Mouse (Mus musculus) T-cell, adult 66 days (primary cell): ENCODE results near the gene Olfr381. TPM values are rescaled to one million over a fixed set of nuclear protein-coding genes. Genes with fewer than 3 reads are reported as not detected.

Experiments
- total RNA-seq, 2 experiments: library from RNA; stranded (reverse); gene quantifications; 3 replicates in 1 of 2; 4 replicates in 1 of 2; pipeline ENCODE4 v1.2.4; 2023

Olfr381 gene
- total RNA-seq, result not detected

DNA sequence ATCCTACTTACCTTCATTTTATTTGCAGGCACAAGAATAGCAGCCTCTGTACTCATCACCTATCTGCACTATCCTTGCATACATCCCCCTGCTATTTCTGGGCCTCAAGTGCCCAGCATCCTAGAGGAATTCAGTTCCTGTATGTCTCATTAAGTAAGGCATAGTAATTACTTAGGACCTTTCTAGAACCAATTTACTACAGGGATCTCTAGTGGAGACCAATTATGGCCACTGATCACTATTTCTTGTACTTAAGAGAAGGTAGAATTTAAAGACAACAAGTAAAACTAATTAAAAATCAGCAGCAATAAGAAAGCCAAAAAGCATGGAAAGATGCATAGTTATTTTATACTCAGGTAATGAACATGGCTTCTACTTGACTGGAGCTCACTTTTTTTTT lies at the start of gene Olfr381:
Gene Olfr381, minus strand, starts transcription at position 101 of the 400 bp plus-strand sequence.

DNA sequence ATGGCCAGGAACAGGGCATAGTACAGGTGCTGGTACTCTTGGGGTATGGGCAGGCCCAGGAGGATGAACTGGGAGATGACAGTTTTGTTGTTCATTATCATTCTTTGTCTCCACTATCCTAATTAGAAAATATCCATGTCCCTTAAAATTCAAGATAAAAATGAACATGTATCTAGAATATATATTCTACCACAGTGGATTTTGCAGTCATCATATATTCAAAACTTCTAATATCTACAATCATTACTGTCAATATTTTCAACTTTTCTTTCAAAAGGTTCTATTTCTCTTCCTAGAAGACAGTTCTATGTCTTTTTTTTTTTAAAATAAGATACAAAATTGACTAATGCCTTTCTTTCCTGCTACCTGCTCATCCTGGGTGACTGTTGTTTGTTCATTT lies 25.7 kb upstream of the Olfr381 start, which contains the start of gene Olfr382:
Gene Olfr382, minus strand, starts transcription at position 101 of the 400 bp plus-strand sequence.

DNA sequence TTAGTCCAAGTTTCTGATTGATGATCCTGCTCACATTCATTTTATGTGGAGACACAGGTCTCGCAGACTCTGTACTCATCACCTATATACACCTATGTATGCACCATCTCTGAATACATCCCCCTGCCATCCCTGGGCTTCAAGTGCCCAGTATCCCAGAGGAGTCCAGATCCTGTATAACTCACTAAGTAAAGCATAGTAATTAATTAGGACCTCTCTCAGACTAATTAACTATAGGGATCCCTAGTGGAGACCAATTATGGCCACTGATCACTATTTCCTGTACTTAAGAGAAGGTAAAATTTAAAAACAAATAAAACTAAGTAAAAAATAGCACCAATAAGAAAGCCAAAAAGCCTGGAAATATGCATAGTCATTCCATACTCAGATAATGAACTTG lies 34.0 kb downstream of the Olfr381 start, which contains the start of gene Olfr380:
Gene Olfr380, minus strand, starts transcription at position 101 of the 400 bp plus-strand sequence.

Other genes with a start within 250 kb of the Olfr381 start
- gene Trpv3, start 224.2 kb downstream of the Olfr381 start, total RNA-seq, result not detected
- gene Aspa, start 162.0 kb downstream of the Olfr381 start, total RNA-seq, result not detected
- not detected for gene Gm49340, start 161.9 kb downstream of the Olfr381 start, total RNA-seq
- not detected for gene Spata22, start 161.9 kb downstream of the Olfr381 start, total RNA-seq
- not detected for gene Olfr20, start 140.8 kb downstream of the Olfr381 start, total RNA-seq
- not detected for gene Olfr376, start 120.4 kb downstream of the Olfr381 start, total RNA-seq
- gene Olfr1, start 92.0 kb downstream of the Olfr381 start, total RNA-seq, result not detected
- not detected for gene Olfr378, start 63.1 kb downstream of the Olfr381 start, total RNA-seq
- gene Olfr380, start 34.1 kb downstream of the Olfr381 start, total RNA-seq, result not detected
- gene Olfr382, start 25.6 kb upstream of the Olfr381 start, total RNA-seq, result not detected
- gene Olfr385, start 101.4 kb upstream of the Olfr381 start, total RNA-seq, result not detected
- not detected for gene Olfr384, start 107.0 kb upstream of the Olfr381 start, total RNA-seq
- not detected for gene Zfp735, start 197.2 kb upstream of the Olfr381 start, total RNA-seq